Mouse (Mus musculus): ENCODE data around the gene Ebf1.

DNA sequence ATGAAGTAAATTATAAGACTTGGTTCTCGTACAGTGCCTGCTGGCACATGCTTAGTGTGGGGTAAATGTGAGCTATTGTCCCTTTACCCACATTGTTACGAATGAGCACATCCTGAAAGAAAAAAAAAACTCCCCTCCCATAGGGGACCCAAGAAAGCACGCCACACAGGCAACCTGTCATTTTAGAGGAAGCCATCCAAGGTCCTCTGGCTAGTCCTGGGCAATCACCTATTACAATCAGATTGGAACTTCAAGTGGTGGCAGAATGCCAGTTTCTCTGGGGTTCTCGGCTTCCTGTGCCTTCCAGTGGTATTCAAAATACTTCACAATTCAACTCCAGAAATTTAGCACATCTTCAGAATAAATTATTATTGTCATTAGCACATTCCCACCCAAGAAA is 98.7 kb downstream of the Ebf1 start:
- TF ChIP-seq CTCF (IDR thresholded peaks at IDR 0.05; ENCODE audit: insufficient read depth, low read depth, low read length), result no peak
- no peak for TF ChIP-seq POLR2A (IDR thresholded peaks at IDR 0.05; ENCODE audit: insufficient read depth, low read depth, low read length)

All from olfactory bulb, adult 2 months (tissue).